Mouse (Mus musculus): ENCODE results near the gene Gmds.

Gmds gene

GRCm38 (mm10) chr13:31782063-31782462, 556.5 kb downstream of the Gmds start:
- DNase-seq (ENCODE audit: low read depth), result no peak

GRCm38 (mm10) chr13:31780299-31780698, 558.2 kb downstream of the Gmds start:
- no peak for DNase-seq (ENCODE audit: low read depth)

- DNase-seq (ENCODE audit: low read depth), result no peak
These were observed 559.1 kb downstream of the Gmds start for GRCm38 (mm10) chr13:31779281-31779981.

GRCm38 (mm10) chr13:31775762-31776161, 562.8 kb downstream of the Gmds start:
- DNase-seq (ENCODE audit: low read depth), result peak; percentile 75

GRCm38 (mm10) chr13:31772882-31773281, 565.7 kb downstream of the Gmds start:
- no peak for DNase-seq (ENCODE audit: low read depth)

All from fibroblast of lung, adult 2 months (primary cell).